Comparison of ENCODE assay signal across 27 mouse cellular contexts in genomic region chr15:9705830-9706450, GRCm38 (mm10). TPM values are rescaled to one million over a fixed set of nuclear protein-coding genes. Genes with fewer than 3 reads are reported as not detected.
"Had no signal": no experiment of that assay in that cellular context is flagged by ENCODE, and none has a peak within 500 bp of the region (broad histone marks: within the 10 kb centered on the region; RNA-seq: fewer than 3 reads in every experiment).

No protein-coding gene starts in this region.

- H3K27ac ChIP-seq: gastrocnemius, adult 2 months; heart, adult 2 months; heart, embryonic 13.5 days; heart, embryonic 15.5 days; hindbrain, embryonic 14.5 days; intestine, embryonic 15.5 days; limb, embryonic 13.5 days; limb, embryonic 15.5 days; liver, embryonic 12.5 days; liver, embryonic 14.5 days had no signal

- DNase-seq: gastrocnemius, adult 2 months; gastrocnemius, postnatal 10 days; gastrocnemius, postnatal 25 days; heart, adult 11 months; heart, adult 2 months; heart, postnatal 14 days; heart, postnatal 36 days; kidney, adult 18-20 months; kidney, adult 8-10 months; kidney, postnatal 10 days; kidney, postnatal 25 days; layer of hippocampus, adult 9-11 months; layer of hippocampus, postnatal 36 days; left cerebral cortex, postnatal 4 days had no signal

- ATAC-seq: hindbrain, embryonic 16.5 days; inflammation-experienced regulatory T-cells, adult 6 months; intestine, embryonic 15.5 days; intestine, postnatal 0 days; liver, embryonic 12.5 days had no signal

- H3K4me2 ChIP-seq: heart, embryonic 11.5 days; heart, embryonic 13.5 days; heart, embryonic 15.5 days; hindbrain, embryonic 14.5 days; intestine, embryonic 15.5 days; limb, embryonic 13.5 days; limb, embryonic 15.5 days; liver, embryonic 12.5 days had no signal

- H3K4me3 ChIP-seq: gastrocnemius, adult 2 months; heart, adult 2 months; heart, embryonic 13.5 days; heart, embryonic 15.5 days; intestine, embryonic 15.5 days; limb, embryonic 13.5 days; limb, embryonic 15.5 days; liver, embryonic 12.5 days had no signal

- H3K9me3 ChIP-seq: heart, embryonic 13.5 days; heart, embryonic 15.5 days; intestine, embryonic 15.5 days; limb, embryonic 13.5 days; limb, embryonic 15.5 days; liver, embryonic 12.5 days had no signal

- H3K4me1 ChIP-seq: heart, embryonic 13.5 days; heart, embryonic 15.5 days; intestine, embryonic 15.5 days; limb, embryonic 13.5 days; limb, embryonic 15.5 days; liver, embryonic 12.5 days had no signal

- H3K27me3 ChIP-seq: heart, embryonic 13.5 days; heart, embryonic 15.5 days; intestine, embryonic 15.5 days; limb, embryonic 13.5 days; limb, embryonic 15.5 days; liver, embryonic 12.5 days had no signal

- H3K36me3 ChIP-seq: heart, embryonic 13.5 days; heart, embryonic 15.5 days; intestine, embryonic 15.5 days; limb, embryonic 13.5 days; limb, embryonic 15.5 days; liver, embryonic 12.5 days had no signal

- H3K9ac ChIP-seq: heart, embryonic 13.5 days; heart, embryonic 15.5 days; hindbrain, embryonic 14.5 days; intestine, embryonic 15.5 days; limb, embryonic 13.5 days; limb, embryonic 15.5 days; liver, embryonic 12.5 days; liver, embryonic 14.5 days had no signal

RNA-seq across cellular contexts. Expression of gene Spef2, which starts 42.7 kb away (rescaled TPM):
- polyA plus RNA-seq: large intestine, adult 2 months had no signal
